Mouse (Mus musculus) stomach, embryonic 16.5 days (tissue): Measurements from ENCODE around the gene Mrgpra2b. TPM values are rescaled to one million over a fixed set of nuclear protein-coding genes. Genes with fewer than 3 reads are reported as not detected.
"Not testable (repeated sequence)": the region's sequence is repeated elsewhere in the genome, so short reads cannot be mapped to it uniquely, and the experiment has no call there.

Source experiments
- ATAC-seq: fragments of 200-750 bp; cut with Nextera tagmentation; 2 replicates; pipeline ENCODE4 v1.8.0; 2017; ENCODE audit warnings: moderate number of reproducible peaks, moderate TSS enrichment; ENCODE audit not compliant: insufficient read depth, low FRiP score
- H3K27ac ChIP-seq: fragments of 300-500 bp; sonication (generic); 2 replicates; pipeline ENCODE4 v1.5.1; 2014; ENCODE audit warnings: low read length
- H3K27me3 ChIP-seq: fragments of 300-500 bp; sonication (generic); 2 replicates; pipeline ENCODE4 v1.6.1; 2014; ENCODE audit warnings: low read length, control low read depth, mixed read lengths; ENCODE audit not compliant: control insufficient read depth, insufficient read depth
- H3K36me3 ChIP-seq: fragments of 300-500 bp; sonication (generic); 2 replicates; pipeline ENCODE4 v1.6.1; 2014; ENCODE audit warnings: low read length; ENCODE audit not compliant: control insufficient read depth, insufficient read depth
- H3K4me1 ChIP-seq: fragments of 300-500 bp; sonication (generic); 2 replicates; pipeline ENCODE4 v1.6.1; 2014; ENCODE audit warnings: low read length, control low read depth, mixed read lengths; ENCODE audit not compliant: control insufficient read depth, insufficient read depth
- H3K4me2 ChIP-seq: fragments of 300-500 bp; sonication (generic); 2 replicates; pipeline ENCODE4 v1.6.1; 2014; ENCODE audit warnings: low read depth, low read length, mixed read lengths
- H3K4me3 ChIP-seq: fragments of 300-500 bp; sonication (generic); replicated peaks from 2 replicates; pipeline ENCODE4 v1.5.1; 2014; ENCODE audit warnings: mild to moderate bottlenecking, low read length
- H3K9ac ChIP-seq: fragments of 300-500 bp; sonication (generic); 2 replicates; pipeline ENCODE4 v1.6.1; 2014; ENCODE audit warnings: low read length
- H3K9me3 ChIP-seq: fragments of 300-500 bp; sonication (generic); replicated peaks from 2 replicates; pipeline ENCODE4 v1.6.1; 2016; ENCODE audit warnings: low read length, control low read depth; ENCODE audit not compliant: control insufficient read depth
- WGBS: fragments of 180-500 bp; shearing (Covaris S2); extraction: QIAGEN DNeasy Blood & Tissue Kit; methylation state at CpG from one replicate; pipeline ENCODE4 v1.1.7; 2014; 5-methylcytosine and 5-hydroxymethylcytosine counted together
- polyA plus RNA-seq: library from polyadenylated mRNA; unstranded; fragments of >200 nt; fragmentation: Nextera tagmentation; extraction: Ambion mirVana; gene quantifications from 2 replicates; pipeline ENCODE4 v1.2.1, GENCODE M21; 2015

The Mrgpra2b gene
- polyA plus RNA-seq, result 0.26 and 0.61 TPM in 2 replicates

- H3K9ac ChIP-seq, result no peak within 1 kb of the TSS
- no peaks in the 10 kb centered on the region for H3K9me3 ChIP-seq
- H3K36me3 ChIP-seq, result no peaks in the 10 kb centered on the region
- H3K27ac ChIP-seq, result no peak within 1 kb of the TSS
- H3K4me1 ChIP-seq, result no peaks in the 10 kb centered on the region
- no peaks in the 10 kb centered on the region for H3K27me3 ChIP-seq
- no peak for ATAC-seq
- no peak within 1 kb of the TSS for H3K4me2 ChIP-seq
- H3K4me3 ChIP-seq, result no peak within 1 kb of the TSS
These were observed at the start of gene Mrgpra2b for GRCm38 (mm10) chr7:47528762-47529161. Mrgpra2b (minus strand) TSS chr7:47528862.

- Histone ChIP-seq H3K27ac (no peak overlapping the region), H3K4me2 (no peak overlapping the region), H3K9me3 (no peaks in the 10 kb centered on the region), H3K4me3 (no peak overlapping the region), H3K9ac (no peak overlapping the region), H3K36me3 (no peaks in the 10 kb centered on the region), H3K27me3 (no peaks in the 10 kb centered on the region), H3K4me1 (no peaks in the 10 kb centered on the region)
- no peak for ATAC-seq
- WGBS, result 70% methylated on average over 1 of the region's 1 CpGs
These were observed 12.3 kb downstream of the Mrgpra2b start for GRCm38 (mm10) chr7:47516379-47516778.

GRCm38 (mm10) chr7:47515050-47515449, 13.6 kb downstream of the Mrgpra2b start:
- H3K27ac ChIP-seq, result no peak overlapping the region
- no peak overlapping the region for H3K4me2 ChIP-seq
- H3K36me3 ChIP-seq, result no peaks in the 10 kb centered on the region
- no peaks in the 10 kb centered on the region for H3K27me3 ChIP-seq
- H3K9ac ChIP-seq, result no peak overlapping the region
- H3K9me3 ChIP-seq, result no peaks in the 10 kb centered on the region
- H3K4me3 ChIP-seq, result no peak overlapping the region
- no peaks in the 10 kb centered on the region for H3K4me1 ChIP-seq
- ATAC-seq, result no peak
- WGBS, result 71% methylated on average over 2 of the region's 2 CpGs

GRCm38 (mm10) chr7:47502953-47503352, 25.7 kb downstream of the Mrgpra2b start:
- Histone ChIP-seq H3K4me2 (no peak overlapping the region), H3K4me1 (no peaks in the 10 kb centered on the region)
- 87% methylated on average over 4 of the region's 4 CpGs for WGBS

GRCm38 (mm10) chr7:47491266-47491665, 37.4 kb downstream of the Mrgpra2b start:
- not testable (repeated sequence) for H3K4me2 ChIP-seq, H3K4me3 ChIP-seq, H3K27me3 ChIP-seq, H3K9me3 ChIP-seq, H3K36me3 ChIP-seq, ATAC-seq, H3K9ac ChIP-seq, H3K27ac ChIP-seq, H3K4me1 ChIP-seq

More at GRCm38 (mm10) chr7:47502953-47503352, 25.7 kb downstream of the Mrgpra2b start:
- Histone ChIP-seq H3K9me3 (no peaks in the 10 kb centered on the region), H3K27ac (no peak overlapping the region), H3K9ac (no peak overlapping the region), H3K4me3 (no peak overlapping the region), H3K36me3 (no peaks in the 10 kb centered on the region), H3K27me3 (no peaks in the 10 kb centered on the region)
- no peak for ATAC-seq

GRCm38 (mm10) chr7:47489438-47489837, 39.2 kb downstream of the Mrgpra2b start:
- not testable (repeated sequence) for H3K4me1 ChIP-seq, H3K4me3 ChIP-seq, H3K36me3 ChIP-seq, H3K4me2 ChIP-seq, H3K9ac ChIP-seq, H3K9me3 ChIP-seq, H3K27ac ChIP-seq, ATAC-seq, H3K27me3 ChIP-seq
- WGBS, result no CpG with 5 or more reads among the region's 1 CpGs

GRCm38 (mm10) chr7:47483181-47483580, 45.5 kb downstream of the Mrgpra2b start:
- ATAC-seq, H3K36me3 ChIP-seq, H3K4me2 ChIP-seq, H3K27ac ChIP-seq, H3K27me3 ChIP-seq, H3K4me1 ChIP-seq, H3K4me3 ChIP-seq, H3K9me3 ChIP-seq, H3K9ac ChIP-seq: not testable (repeated sequence)

GRCm38 (mm10) chr7:47473904-47474303, 54.8 kb downstream of the Mrgpra2b start:
- H3K4me3 ChIP-seq, H3K9me3 ChIP-seq, H3K27ac ChIP-seq, H3K4me2 ChIP-seq, H3K27me3 ChIP-seq, H3K4me1 ChIP-seq, H3K9ac ChIP-seq, H3K36me3 ChIP-seq, ATAC-seq: not testable (repeated sequence)
- 22% methylated on average over 1 of the region's 3 CpGs for WGBS

- H3K27me3 ChIP-seq, H3K4me1 ChIP-seq, H3K4me2 ChIP-seq, H3K9ac ChIP-seq, H3K9me3 ChIP-seq, ATAC-seq, H3K27ac ChIP-seq, H3K4me3 ChIP-seq, H3K36me3 ChIP-seq: not testable (repeated sequence)
These were observed 63.2 kb downstream of the Mrgpra2b start for GRCm38 (mm10) chr7:47465278-47465981.
